Mouse (Mus musculus) layer of hippocampus, adult 18-20 months (tissue): ENCODE measurements around the gene Bckdha. TPM values are rescaled to one million over a fixed set of nuclear protein-coding genes. Genes with fewer than 3 reads are reported as not detected.
A peak's percentile ranks its signal among the peaks of the same experiment; 100 is the strongest.

Experiments
- DNase-seq, 2 experiments: peaks; one replicate each; pipeline ENCODE4 v3.0.0; 2022; ENCODE audit warnings: low spot score in 2 of 2
- long read RNA-seq: library from polyadenylated mRNA; stranded (forward); transcript quantifications from one replicate; pipeline ENCODE4 v2.0.0, GENCODE M21; 2021
- total RNA-seq, 2 experiments: library from RNA; stranded (reverse); gene quantifications; 2 replicates each; pipeline ENCODE4 v1.2.3; 2021

The Bckdha gene
- 10 to 100 TPM; 37.0 to 41.2 TPM for total RNA-seq
- long read RNA-seq, transcript Bckdha-201 (9 exons, 1,899 nt) = major isoform, 43 of 47 reads
- long read RNA-seq, partial matches to known transcripts = 2 of 47 reads
- long read RNA-seq, other reads (novel, unspliced or antisense) = 2 of 47 reads

DNA sequence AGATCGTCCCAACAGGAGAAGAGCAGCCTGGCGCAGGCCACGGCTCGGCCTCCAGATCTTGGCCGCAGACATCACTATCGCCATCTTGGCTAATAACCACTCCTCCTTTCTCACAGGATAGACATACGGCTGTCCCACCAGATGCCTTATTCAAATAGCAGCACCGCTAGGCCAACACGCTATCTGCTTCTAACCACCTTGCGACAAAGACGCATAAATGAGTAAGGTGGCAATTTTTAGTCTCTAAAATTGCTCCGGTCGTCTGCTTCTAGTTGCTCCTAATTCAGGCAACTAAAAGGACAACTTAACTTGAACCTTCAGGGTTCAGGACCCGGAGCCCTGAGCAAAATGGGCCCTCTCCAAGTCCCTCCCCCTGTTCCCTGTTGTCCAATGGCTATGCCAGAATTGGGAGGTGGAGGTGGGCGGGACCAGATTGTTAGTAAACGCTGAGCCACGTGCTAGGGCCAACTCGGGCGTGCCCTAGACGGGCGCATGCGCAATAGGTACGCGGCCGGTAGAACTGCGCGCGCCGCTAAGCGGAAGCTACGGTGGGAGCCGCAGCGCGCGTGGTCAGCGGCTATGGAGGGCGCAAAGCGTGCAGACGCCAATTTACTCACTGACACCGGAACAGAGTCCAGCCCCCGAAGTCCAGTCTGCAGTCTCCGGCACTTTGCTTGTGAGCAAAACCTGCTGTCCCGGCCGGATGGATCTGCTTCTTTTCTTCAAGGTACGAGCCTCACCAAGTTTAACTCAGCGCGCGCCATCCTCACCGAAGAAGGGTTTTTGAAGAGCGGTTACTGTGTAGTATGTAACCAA is at the start of gene Bckdha, which contains the start of gene Exosc5:
Gene Bckdha, minus strand, starts transcription at position 325 of the 816 bp plus-strand sequence.
Gene Exosc5, plus strand, starts transcription at position 508 of the 816 bp plus-strand sequence.
- DNase-seq = peak; percentile 99 to 100

DNA sequence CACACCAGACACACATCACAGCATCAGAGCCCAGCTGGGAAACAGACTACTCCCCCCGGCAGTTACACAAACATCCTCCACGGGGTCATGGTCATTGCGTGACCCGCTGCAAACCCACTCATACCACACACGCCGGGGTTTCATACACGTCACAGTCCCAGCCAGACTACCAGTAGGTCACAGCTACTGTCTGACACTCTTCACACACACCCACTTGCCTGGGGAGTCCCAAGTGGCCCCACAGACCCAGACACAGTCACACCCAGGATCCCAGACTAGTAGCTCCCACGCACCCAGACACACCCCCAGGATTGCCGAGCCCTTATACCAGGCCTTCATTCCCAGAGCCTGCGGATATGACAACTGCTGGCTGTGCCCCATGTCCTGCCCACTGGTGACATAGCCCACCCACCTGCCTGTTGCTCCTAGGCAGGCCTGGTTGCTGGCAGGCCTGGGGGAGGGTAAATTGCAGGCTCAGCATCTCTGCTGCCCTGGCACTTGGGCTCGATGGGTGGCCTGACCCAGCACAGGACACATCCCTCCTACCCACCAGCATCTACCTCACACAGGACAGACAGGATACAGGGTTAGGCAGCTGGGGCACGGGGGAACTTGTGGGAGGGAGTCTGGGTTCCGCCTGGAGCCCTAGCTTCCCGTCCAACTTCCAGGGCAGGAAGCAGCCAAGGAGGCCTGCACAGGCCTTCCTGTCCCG is 49.0 kb upstream of the Bckdha start:
- no peak for DNase-seq

DNA sequence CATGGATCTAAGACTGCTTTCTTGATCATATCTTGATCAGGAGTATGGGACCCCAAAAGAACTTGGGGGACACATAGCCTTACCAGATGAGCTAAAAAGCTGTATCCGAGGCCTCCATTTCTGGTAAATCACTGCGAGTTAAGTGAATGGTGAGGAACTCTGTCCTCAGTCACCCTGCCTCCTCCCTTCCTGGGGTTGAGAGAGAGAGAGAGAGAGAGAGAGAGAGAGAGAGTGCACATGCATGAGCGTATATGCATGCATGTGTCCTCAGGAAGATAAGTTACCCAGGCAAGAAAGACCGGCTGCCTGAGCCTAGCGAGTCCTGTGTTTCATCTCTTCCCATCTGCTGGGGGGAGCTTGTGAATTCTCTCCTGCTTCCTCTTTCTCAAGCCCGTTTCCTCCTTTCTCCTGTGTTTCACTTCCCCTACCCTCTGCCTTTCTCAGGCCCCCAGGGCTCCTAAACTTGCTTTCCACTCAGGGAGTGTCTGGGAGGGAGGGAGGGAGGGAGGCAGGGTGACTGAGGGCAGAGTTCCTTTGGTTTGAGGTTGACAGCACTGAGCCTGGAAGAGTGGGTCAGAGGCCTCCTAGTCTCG is 47.9 kb upstream of the Bckdha start:
- DNase-seq = no peak

DNA sequence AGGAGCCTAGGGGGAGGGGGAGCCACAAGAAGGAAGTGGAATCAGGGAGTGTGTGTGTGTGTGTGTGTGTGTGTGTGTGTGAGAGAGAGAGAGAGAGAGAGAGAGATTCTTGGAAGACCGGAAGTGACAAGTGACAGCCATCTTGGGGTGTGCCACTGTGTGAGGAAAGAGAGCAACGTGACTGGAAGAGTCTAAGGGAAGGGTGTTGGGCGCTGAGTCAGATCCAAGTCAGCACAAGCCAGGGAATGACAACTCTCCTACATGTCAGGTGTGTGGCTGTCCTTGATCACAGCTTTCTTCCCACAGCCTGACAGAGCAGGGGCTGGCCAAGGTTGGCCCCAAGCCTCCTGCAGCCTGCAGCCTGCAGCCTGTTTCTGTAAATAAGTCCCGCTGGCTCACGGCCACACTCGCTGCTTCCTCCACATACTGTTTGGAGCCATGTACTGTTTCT is 47.0 kb upstream of the Bckdha start:
- no peak for DNase-seq

DNA sequence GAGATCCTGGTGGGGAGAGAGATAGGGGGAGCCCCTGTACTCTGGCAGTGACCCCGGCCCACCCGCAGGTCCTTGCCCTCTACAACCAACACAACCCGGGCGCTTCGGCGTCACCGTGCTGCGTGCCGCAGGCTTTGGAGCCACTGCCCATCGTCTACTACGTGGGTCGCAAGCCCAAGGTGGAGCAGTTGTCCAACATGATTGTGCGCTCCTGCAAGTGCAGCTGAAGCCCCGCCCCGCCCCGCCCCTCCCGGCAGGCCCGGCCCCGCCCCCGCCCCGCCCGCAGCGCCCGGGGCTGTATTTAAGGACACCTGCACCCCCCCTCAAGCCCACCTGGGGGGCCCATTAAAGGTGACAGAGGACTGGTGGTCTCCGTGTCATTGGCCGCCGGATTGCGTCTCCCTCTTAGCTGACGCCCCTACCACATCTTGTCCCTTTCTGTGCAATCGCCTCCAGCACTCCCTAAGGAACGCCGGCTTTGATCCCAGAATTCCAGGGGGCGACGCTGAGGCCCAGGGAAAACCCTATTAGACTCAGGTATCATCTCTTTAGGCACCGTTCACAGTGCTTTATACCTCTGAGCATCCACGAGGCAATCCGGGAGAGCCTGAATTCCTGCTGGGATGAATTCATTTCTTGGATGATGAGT is 46.1 kb upstream of the Bckdha start:
- no peak for DNase-seq

DNA sequence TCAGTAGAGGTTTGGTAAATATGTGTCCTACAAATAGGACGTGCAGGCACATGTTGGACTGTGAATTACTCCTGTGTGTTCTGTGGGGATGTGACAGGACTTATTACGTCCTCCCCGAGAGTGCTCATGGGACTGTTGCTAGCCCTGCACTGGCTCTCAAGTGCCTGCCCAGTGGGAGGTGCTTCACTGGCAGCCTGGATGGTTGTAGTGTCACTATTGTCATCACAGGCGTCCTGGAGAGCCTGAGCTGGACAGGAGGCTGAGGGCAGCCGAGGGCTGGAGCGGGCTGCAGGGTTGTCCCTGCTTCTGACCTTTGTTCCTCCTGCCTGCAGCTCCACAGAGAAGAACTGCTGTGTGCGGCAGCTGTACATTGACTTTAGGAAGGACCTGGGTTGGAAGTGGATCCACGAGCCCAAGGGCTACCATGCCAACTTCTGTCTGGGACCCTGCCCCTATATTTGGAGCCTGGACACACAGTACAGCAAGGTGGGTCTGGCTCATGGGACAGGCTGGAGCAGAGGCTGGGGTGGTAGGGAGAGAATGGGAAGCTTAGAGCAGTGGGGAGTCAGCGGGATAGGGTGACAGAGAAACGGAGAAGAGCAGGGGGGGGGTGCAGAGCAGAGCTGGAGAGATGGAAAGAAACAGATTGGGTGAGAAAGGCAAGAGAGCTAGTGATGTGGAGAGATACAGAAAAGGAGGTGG is 45.2 kb upstream of the Bckdha start:
- no peak for DNase-seq

DNA sequence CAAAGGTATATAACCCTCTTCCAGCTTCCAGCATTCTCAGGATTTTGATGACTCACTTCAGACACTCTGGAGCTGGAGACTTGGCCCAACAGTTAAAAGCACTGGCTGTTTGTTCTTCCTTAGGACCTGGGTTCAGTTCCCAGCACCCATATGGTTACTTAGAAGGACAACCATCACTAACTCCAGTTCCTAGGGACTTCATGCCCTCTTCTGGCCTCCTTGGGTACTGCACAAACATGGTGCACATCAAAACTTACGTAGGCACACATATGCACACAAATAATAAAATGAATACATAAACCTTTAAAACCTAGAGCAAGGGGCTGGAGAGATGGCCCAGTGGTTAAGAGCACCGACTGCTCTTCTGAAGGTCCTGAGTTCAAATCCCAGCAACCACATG is 43.6 kb upstream of the Bckdha start:
- DNase-seq = no peak

DNA sequence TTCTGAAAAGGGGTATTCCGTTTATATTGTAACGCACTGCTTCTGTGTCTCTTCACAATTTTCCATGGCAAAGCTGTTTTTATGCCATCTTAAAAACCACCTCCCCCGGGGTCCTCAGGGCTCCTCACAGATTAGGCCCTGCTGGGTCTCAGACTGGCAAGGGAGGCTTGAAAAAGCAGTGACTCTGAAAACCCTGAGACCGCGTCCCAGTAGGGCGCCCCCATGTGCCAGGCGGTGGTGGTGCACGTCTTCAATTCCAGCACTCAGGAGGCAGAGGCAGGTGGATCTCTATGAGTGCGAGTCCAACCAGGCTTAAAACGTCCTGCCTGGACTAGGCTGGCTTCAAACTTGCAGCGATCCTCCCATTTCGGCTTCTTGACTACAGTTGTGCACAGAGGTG is 42.0 kb upstream of the Bckdha start:
- no peak for DNase-seq

DNA sequence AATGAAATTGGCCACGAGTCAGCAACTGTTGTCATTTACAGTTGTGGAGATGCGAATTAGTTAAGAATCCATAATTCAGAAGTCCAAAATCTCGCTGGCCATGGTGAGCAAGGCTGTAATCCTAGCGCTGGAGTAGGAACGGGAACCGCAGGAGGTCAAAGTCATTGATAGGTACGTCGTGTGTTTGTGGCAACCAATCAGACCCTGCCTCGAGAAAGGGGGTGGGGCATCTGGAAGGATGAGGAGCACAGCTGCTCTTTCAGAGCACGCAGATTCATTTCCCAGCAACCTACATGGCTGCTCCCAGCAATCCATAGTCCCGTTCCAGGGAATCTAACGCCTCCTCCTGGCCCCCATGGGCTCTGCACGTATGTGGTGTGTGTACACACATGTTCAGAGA is 41.1 kb upstream of the Bckdha start:
- DNase-seq = no peak

DNA sequence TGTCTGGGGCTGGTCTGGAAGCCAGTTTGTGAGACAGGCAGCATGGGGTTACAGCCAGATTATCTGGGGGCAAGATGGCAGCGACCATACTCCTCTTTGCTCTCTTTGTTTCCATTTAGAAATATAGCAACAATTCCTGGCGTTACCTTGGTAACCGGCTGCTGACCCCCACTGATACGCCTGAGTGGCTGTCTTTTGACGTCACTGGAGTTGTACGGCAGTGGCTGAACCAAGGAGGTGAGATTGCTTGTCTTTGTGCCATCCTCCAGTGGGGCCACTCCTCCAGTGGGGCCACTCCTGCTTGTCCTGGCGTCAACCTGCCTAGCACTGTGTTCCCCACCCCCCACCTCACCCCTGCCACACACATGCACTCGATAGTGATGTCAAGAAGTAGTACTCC is 35.3 kb upstream of the Bckdha start:
- no peak for DNase-seq

DNA sequence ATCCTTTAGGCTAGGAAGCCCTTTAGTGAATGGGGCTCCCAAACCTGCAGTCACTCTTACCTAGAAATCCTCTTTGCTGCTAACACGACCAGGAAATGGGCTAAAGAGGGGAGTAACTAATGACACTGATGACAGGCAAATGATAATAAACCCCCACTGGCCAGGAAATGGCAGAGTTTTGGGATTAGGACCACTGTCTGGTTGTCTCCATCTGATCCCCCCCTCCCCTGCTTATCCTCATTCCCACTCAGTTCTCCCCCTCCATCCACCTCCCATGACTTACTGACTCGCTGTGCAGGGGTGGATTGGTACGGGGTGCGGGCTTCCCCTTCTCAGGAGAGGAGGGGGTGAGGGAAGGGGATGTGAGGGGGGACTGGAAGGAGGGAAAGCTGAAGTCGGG is 31.3 kb upstream of the Bckdha start:
- no peak for DNase-seq

DNA sequence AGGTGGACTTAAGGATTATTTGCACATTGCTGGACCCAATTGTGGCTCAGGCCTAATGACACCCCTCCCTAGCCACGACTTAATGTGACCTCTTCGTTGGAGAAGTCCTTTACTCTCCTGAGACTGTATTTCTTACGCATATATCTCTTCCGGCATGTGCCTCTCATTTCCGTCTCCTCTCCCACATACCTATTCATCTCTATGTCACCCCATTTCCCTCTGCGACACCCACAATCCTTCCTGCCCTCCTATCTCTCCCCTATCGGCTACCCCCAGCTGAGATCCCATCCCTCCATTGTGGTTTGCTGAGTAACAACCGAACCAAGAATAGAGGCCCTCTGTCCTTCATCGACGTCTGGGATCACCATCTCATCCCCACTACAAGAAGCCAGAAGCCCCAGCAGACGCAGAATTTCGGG is 30.8 kb upstream of the Bckdha start:
- DNase-seq = no peak

DNA sequence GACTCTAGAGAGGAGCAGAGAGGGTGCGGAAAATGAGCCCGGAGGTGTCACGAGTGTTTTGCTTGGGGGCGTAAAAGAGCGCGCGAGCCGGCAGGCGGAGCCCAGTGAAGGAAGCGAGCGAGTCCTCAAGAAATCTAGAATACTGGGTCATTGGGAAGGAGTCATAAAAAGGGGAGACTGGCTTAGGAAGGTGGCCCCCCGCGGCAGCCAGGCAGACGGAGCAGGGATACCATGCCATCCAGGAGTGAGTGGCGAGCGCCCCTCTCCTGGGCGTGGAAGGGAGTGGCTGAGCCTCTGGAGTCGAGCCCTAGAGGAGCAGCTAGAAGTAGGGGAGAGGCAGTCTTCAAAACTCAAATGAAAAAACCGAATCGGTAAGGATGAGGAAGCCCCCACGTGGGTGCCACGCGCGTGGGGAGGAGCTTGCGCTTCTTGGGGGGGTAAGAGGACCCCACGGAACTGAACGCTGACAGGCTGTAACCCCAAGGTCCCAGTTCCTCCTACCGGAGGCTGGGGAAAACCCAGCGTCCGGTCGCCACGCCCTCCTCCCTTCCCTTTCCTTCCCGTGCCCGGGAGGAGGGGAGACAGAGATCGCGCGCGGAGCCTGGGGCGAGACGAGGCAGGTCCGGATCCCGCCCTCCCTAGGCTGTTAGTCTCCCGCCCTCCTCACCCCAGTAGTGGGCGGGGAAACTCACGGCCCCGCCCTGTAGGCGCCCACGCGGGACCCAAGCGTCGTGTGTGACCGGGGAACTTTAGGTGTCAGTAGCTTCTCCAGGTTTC is 30.2 kb upstream of the Bckdha start:
- no peak for DNase-seq

DNA sequence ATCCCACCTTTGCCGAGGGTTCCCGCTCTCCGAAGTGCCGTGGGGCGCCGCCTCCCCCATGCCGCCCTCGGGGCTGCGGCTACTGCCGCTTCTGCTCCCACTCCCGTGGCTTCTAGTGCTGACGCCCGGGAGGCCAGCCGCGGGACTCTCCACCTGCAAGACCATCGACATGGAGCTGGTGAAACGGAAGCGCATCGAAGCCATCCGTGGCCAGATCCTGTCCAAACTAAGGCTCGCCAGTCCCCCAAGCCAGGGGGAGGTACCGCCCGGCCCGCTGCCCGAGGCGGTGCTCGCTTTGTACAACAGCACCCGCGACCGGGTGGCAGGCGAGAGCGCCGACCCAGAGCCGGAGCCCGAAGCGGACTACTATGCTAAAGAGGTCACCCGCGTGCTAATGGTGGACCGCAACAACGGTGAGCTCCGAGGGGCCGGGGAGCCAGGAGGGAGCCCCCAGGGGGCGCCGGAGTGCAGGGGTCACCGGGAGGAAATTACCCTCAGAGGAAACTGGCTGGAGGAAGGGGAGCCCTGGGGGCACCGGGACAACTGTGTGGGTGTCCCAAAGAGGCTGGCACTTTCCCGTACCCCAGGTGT is 29.1 kb upstream of the Bckdha start:
- no peak for DNase-seq

DNA sequence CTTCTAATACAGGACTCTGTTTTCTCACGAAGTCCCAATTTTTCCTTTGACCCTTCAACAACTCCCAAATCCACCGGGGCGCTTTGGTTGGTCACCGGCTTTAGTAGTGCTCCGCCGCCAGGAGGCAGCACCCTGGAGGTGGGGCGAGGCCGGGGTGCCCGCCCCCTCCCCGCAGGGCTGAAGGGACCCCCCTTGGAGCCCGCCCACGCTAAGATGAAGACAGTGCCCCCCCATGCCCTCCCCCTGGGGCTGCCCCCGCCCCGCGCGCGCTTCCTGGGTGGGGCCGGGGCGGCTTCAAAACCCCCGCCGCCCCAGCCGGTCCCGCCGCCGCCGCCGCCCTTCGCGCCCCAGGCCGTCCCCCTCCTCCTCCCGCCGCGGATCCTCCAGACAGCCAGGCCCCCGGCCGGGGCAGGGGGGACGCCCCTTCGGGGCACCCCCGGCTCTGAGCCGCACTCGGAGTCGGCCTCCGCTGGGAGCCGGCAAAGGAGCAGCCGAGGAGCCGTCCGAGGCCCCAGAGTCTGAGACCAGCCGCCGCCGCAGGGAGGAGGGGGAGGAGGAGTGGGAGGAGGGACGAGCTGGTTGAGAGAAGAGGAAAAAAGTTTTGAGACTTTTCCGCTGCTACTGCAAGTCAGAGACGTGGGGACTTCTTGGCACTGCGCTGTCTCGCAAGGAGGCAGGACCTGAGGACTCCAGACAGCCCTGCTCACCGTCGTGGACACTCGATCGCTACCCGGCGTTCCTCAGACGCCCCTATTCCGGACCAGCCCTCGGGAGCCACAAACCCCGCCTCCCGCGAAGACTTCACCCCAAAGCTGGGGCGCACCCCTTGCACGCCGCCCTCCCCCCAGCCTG is 28.1 kb upstream of the Bckdha start, which contains the start of gene Tgfb1:
Gene Tgfb1, plus strand, starts transcription at position 323 of the 852 bp plus-strand sequence.
- DNase-seq = no peak

DNA sequence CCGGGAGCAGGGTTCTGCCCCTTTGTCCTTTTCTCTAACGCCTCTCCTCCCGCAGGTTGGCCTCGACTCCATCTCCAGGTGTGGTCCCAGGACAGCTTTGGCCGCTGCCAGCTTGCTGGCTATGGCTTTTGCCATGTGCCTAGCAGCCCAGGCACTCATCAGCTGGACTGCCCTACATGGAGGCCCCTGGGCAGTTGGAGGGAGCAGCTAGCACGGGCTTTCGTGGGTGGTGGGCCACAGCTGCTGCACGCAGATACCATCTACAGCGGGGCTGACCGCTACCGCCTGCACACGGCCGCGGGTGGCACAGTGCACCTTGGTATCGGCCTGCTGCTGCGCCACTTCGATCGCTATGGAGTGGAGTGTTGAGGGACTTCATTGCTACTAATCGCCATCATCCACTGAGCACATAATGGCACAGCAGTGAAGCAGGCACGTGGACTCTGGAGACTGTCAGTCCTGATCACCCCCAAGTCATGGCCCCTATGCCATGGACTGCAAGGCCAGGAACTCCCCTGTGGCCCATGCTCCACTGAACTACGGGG is 27.2 kb upstream of the Bckdha start:
- no peak for DNase-seq

DNA sequence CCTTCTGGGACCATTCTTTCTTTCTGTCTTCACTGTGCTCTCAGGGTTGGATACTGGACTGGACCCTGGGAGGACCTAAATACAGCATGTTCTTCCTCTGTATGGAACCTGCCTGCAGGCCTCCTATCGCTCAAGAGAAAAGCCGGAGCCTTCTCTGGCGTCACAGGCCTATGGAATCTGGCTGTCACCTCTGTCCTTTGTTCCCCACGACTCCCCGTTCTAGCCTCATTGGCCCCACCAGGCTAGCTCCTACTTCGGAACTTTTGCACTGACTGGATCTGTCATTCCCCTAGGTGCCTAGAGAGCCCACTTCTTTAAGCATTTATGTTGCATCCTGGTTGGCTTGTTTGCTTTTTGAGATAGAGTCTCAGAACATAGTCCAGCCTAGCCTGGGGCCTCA is 25.9 kb upstream of the Bckdha start:
- no peak for DNase-seq
